Mouse (Mus musculus) hindbrain, embryonic 12.5 days (tissue): Measurements from ENCODE around the gene Arsb. TPM values are rescaled to one million over a fixed set of nuclear protein-coding genes. Genes with fewer than 3 reads are reported as not detected.

Experiments used
- ATAC-seq: fragments of 200-750 bp; cut with Nextera tagmentation; 2 replicates; pipeline ENCODE4 v1.8.0; 2017; ENCODE audit warnings: moderate TSS enrichment; ENCODE audit not compliant: low FRiP score
- H3K27ac ChIP-seq: fragments of 300-500 bp; sonication (generic); 2 replicates; pipeline ENCODE4 v1.5.1; 2016; ENCODE audit warnings: mild to moderate bottlenecking
- H3K27me3 ChIP-seq: fragments of 300-500 bp; sonication (generic); 2 replicates; pipeline ENCODE4 v1.6.1; 2016; ENCODE audit warnings: mild to moderate bottlenecking
- H3K36me3 ChIP-seq: fragments of 300-500 bp; sonication (generic); 2 replicates; pipeline ENCODE4 v1.6.1; 2016; ENCODE audit warnings: mild to moderate bottlenecking
- H3K4me1 ChIP-seq: fragments of 300-500 bp; sonication (generic); 2 replicates; pipeline ENCODE4 v1.6.1; 2016
- H3K4me2 ChIP-seq: fragments of 300-500 bp; sonication (generic); replicated peaks from 2 replicates; pipeline ENCODE4 v1.6.1; 2016; ENCODE audit warnings: mild to moderate bottlenecking
- H3K4me3 ChIP-seq: fragments of 300-500 bp; sonication (generic); 2 replicates; pipeline ENCODE4 v1.5.1; 2016; ENCODE audit warnings: mild to moderate bottlenecking
- H3K9ac ChIP-seq: fragments of 300-500 bp; sonication (generic); 2 replicates; pipeline ENCODE4 v1.6.1; 2016; ENCODE audit warnings: mild to moderate bottlenecking, moderate library complexity
- H3K9me3 ChIP-seq: fragments of 300-500 bp; sonication (generic); replicated peaks from 2 replicates; pipeline ENCODE4 v1.6.1; 2016; ENCODE audit warnings: mild to moderate bottlenecking
- WGBS: fragments of 180-500 bp; shearing (Covaris S2); methylation state at CpG from one replicate; pipeline ENCODE4 v1.1.7; 2016; 5-methylcytosine and 5-hydroxymethylcytosine counted together
- polyA plus RNA-seq: library from polyadenylated mRNA; unstranded; fragments of >200 nt; fragmentation: Nextera tagmentation; extraction: Ambion mirVana; gene quantifications from 2 replicates; pipeline ENCODE4 v1.2.1, GENCODE M21; 2016

Arsb gene
- polyA plus RNA-seq, 1 experiment from 2014 or later = 8.8 TPM

DNA sequence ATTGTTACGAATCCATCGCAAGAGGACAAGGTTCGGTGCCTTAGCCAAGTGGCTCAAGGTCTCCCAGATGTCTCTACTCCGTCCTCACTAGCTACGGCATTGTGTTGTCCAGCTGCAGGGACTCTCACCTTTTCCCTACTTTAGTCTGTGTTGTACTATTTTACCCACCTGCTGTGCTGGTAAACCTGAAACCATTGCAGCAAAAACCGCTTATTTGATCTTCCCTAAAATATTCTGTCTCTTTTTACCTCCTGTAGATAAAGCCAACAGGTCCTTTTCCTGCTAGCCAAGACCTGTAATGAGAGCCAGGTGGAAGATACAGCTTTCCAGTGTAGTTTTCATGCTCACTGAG lies 58.8 kb downstream of the Arsb start:
- Histone ChIP-seq H3K9me3 (no peaks in the 10 kb centered on the region), H3K9ac (no peak overlapping the region), H3K27ac (no peak overlapping the region), H3K4me2 (no peak overlapping the region), H3K36me3 (no peaks in the 10 kb centered on the region), H3K4me1 (no peaks in the 10 kb centered on the region), H3K4me3 (no peak overlapping the region), H3K27me3 (no peaks in the 10 kb centered on the region)
- no peak for ATAC-seq
- 65% methylated on average over 6 of the region's 6 CpGs for WGBS

DNA sequence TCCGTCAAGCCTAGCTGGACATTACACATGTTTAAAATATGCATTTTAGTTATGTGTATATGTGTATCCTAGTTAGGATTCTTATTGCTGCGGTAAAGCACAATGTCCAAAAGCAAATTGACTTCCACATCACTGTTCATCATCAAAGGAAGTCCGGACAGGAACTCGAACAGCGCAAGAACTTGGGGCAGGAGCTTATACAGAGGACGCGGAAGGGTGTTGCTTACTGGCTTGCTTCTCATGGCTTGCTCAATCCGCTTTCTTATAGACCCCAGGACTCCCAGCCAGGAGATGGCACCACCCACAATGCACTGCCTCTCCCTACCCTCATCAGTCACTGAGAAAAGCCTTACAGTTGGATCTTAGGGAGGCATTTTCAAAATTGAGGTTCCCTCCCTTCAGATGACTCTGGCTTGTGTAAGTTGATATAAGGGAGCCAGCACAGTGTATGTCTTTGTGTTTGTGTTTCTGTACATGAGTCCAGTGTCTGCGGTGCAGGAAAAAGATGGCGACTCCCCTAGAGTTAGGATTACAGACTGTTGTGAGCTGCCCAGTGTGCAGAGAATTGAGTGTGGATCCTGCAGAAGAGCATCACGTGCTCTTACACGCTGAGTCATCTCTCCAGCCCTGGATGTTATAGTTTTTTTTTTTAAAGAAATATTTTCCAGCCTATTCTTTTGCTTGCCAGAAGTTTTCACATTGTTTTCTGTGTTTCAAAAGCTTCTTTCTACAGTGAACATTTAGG lies 66.2 kb downstream of the Arsb start:
- H3K27ac ChIP-seq = peak overlapping the region; percentile 44; the same call in 1 of the 2 replicates
- H3K27me3 ChIP-seq = no peaks in the 10 kb centered on the region
- no peak overlapping the region for H3K9ac ChIP-seq
- H3K36me3 ChIP-seq = no peaks in the 10 kb centered on the region
- peaks cover 19% of the 10 kb centered on the region for H3K4me1 ChIP-seq
- peaks cover 3% of the 10 kb centered on the region for H3K9me3 ChIP-seq
- 81% methylated on average over 12 of the region's 12 CpGs for WGBS
- H3K4me2 ChIP-seq = no peak overlapping the region
- no peak overlapping the region for H3K4me3 ChIP-seq
- no peak for ATAC-seq

DNA sequence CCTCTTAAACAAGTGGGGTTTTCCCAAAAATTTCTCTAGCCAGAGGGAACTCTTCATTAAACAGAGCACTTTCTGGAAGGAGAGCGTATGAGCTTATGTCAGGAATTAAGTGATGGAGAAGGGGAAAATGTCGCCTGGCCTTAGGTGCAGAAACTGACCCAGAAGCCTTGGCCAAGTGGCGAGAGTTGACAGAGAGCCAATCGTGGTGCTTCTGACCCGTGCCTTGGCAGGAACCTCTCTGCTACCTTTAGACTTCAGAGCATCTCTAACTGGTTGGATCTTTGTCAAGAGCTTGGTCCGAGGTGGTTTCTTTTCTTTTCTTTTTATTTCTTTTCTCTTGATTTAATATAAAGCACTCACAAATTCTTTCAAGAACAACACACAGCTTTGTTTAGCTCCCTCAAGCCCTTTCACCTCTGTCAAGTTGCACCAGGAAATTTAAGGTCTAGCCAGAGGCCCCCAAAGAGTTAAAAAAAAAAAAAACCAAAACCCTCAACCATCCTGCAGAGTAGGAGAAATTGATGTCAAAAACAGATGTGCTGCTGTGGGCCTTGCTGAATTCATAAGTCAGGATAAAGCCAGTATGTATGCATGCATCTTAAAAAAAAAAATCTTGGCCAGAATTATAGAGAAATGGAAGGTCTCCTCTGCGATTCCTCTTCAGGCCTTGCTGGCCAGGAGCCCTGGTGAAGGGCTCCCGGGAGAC lies 67.2 kb downstream of the Arsb start:
- H3K4me2 ChIP-seq = no peak overlapping the region
- ATAC-seq = no peak
- H3K36me3 ChIP-seq = no peaks in the 10 kb centered on the region
- H3K9ac ChIP-seq = no peak overlapping the region
- H3K4me3 ChIP-seq = no peak overlapping the region
- peaks cover 19% of the 10 kb centered on the region for H3K4me1 ChIP-seq
- WGBS = 56% methylated on average over 8 of the region's 8 CpGs
- no peaks in the 10 kb centered on the region for H3K27me3 ChIP-seq
- H3K9me3 ChIP-seq = peaks cover 3% of the 10 kb centered on the region
- H3K27ac ChIP-seq = peak overlapping the region; percentile 69

DNA sequence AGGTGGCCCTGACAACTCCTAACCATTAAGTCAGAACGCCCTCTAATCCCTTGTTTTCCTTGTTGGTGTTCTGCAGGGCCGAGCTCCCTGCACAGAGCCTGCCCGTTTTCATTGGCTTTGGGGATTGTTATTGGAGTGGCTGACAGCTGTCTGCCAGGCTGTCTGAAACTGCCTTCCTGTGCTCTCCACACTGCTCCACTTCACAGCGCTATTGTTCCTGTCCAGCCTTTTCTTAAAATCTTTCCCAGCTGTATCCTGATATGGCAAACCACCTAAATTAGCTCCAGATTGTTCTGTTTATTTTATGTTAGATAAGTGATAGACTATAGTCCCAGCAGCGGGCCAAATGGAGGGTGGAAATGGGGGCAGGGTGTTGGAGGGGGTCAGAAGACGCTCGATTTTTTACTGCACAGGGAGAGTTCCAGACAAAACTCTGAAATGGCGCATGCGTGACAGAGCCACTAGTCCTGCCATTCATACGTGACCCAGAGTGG lies 67.8 kb downstream of the Arsb start:
- H3K9me3 ChIP-seq = peaks cover 3% of the 10 kb centered on the region
- peaks cover 19% of the 10 kb centered on the region for H3K4me1 ChIP-seq
- no peak overlapping the region for H3K9ac ChIP-seq
- H3K27ac ChIP-seq = peak overlapping the region; percentile 69
- no peak overlapping the region for H3K4me3 ChIP-seq
- H3K27me3 ChIP-seq = no peaks in the 10 kb centered on the region
- WGBS = 36% methylated on average over 10 of the region's 10 CpGs
- H3K4me2 ChIP-seq = no peak overlapping the region
- ATAC-seq = peak; percentile 83
- no peaks in the 10 kb centered on the region for H3K36me3 ChIP-seq

DNA sequence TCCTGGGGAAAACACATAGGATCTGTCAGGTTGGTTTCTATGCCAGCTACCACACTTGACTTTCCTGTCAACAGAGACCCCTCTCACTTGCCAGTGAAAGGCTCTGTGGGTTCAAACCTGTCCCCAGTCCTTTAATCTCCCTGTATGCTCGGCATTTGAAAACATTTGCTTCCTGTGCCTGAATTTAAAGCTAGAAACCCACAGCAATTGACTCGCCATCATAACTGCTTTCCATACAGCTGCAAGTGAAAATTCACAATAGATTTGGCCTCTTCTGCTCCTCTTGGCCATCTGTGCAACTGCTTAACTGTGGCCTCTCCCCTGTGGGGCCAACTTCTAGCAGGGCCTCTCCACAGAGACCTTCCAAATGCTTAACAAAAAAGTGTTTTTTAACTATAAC lies 68.3 kb downstream of the Arsb start:
- peaks cover 19% of the 10 kb centered on the region for H3K4me1 ChIP-seq
- H3K9me3 ChIP-seq = peaks cover 3% of the 10 kb centered on the region
- no peak overlapping the region for H3K9ac ChIP-seq
- no peaks in the 10 kb centered on the region for H3K36me3 ChIP-seq
- H3K4me3 ChIP-seq = no peak overlapping the region
- no peak overlapping the region for H3K4me2 ChIP-seq
- ATAC-seq = no peak
- no peaks in the 10 kb centered on the region for H3K27me3 ChIP-seq
- WGBS = 40% methylated on average over 2 of the region's 2 CpGs
- H3K27ac ChIP-seq = peak overlapping the region; percentile 69

DNA sequence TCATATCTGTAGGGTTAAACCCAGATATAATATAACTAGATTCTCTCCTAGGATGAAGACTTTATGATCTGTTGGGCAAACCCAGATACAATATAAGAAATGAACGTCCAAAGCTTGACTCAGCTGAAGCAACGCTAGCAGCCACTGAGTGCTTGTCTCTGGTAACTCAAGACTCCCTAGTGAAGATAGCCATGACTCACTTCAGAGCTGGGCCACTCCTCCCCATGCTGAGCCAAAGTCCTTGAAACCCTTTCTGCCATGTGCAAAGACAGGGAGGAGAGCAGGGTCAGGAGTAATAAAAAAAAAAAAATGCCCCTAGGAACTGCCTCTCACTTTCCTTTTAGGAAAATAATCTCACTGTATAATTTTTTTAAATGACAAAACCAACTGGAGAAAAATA lies 68.7 kb downstream of the Arsb start:
- H3K4me3 ChIP-seq = no peak overlapping the region
- no peak for ATAC-seq
- H3K9ac ChIP-seq = no peak overlapping the region
- H3K4me1 ChIP-seq = peaks cover 19% of the 10 kb centered on the region
- peak overlapping the region; percentile 69; the same call in 1 of the 2 replicates for H3K27ac ChIP-seq
- no peaks in the 10 kb centered on the region for H3K36me3 ChIP-seq
- no peaks in the 10 kb centered on the region for H3K27me3 ChIP-seq
- WGBS = 54% methylated on average over 2 of the region's 2 CpGs
- H3K4me2 ChIP-seq = no peak overlapping the region
- H3K9me3 ChIP-seq = peaks cover 3% of the 10 kb centered on the region

DNA sequence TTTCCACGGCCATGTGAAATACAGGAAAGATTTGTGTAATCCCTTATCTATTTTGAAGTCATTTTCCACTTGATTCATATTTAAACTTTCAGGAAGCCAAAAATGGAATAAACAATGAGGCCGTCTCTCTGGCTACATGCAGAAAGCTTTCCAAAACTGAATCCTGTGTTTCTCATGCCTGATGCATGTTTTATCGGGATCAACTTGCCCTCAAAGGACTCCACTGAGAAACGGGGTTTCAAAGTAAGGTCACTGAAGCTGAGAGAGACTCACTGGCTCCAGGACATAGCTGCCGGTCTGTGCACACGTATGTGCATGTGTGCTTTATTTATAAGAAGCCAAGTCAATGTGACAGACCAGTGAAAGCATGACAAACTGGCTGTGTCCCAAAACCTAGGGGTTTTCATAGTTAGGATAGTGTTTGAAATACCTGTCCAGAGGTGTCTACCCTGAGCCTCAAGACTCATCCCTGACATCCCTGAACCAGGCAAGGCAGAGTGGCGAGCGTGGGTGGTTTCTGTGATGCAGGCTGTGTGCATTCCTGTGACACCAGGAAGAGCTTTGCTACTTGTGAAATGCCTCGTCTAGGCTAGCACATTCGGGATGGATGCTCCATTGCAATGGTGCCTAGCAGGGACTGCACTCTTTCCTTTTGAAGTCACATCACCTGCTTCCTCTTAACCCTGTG lies 75.5 kb downstream of the Arsb start:
- Histone ChIP-seq H3K4me3 (no peak overlapping the region), H3K27me3 (no peaks in the 10 kb centered on the region), H3K36me3 (no peaks in the 10 kb centered on the region), H3K9me3 (no peaks in the 10 kb centered on the region), H3K4me2 (no peak overlapping the region), H3K4me1 (peaks cover 4% of the 10 kb centered on the region; the same call in 1 of the 2 replicates), H3K27ac (no peak overlapping the region), H3K9ac (no peak overlapping the region)
- 78% methylated on average over 10 of the region's 10 CpGs for WGBS
- ATAC-seq = no peak

DNA sequence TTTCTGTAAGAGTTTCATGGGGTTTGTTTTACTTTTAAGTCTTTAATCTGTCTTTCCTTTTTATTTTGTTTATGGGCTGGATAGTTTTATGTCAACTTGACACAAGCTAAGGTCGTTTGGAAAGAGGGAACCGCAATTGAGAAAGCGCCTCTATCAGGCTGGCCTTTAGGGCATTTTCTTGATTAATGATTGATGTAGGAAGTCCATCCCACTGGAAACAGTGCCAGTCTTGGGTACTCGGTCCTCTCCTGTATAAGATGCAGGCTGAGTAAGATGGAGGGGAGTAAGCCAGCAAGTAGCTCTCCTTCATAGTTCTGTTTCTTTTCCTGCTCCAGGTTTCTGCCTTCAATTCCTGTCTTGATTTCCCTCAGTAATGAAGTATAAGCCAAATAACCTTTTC lies 76.2 kb downstream of the Arsb start:
- 67% methylated on average over 4 of the region's 4 CpGs for WGBS
- Histone ChIP-seq H3K9ac (no peak overlapping the region), H3K4me2 (no peak overlapping the region), H3K4me1 (peaks cover 9% of the 10 kb centered on the region; the same call in 1 of the 2 replicates), H3K36me3 (no peaks in the 10 kb centered on the region), H3K27ac (no peak overlapping the region), H3K4me3 (no peak overlapping the region), H3K9me3 (no peaks in the 10 kb centered on the region), H3K27me3 (no peaks in the 10 kb centered on the region)
- no peak for ATAC-seq

DNA sequence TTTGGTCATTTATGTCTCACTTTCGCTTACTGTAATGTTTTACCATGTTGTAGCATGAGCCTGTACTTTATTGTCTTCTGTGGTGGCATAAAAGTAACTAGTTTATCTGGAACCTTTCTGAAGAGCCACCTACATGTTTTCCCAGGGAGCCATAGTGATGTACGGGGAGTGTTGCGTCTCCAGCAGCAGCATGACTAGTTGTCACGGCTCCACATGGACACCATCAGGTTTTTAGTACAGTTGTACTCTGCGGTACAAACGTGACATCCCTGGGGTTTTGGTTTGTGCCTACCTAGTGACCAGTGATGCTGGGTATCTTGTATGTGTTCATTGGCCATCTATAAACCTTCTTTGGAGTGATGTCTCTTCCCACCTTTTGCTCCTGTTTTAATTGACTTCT lies 77.2 kb downstream of the Arsb start:
- H3K9ac ChIP-seq = no peak overlapping the region
- no peak overlapping the region for H3K27ac ChIP-seq
- H3K4me2 ChIP-seq = no peak overlapping the region
- no peak for ATAC-seq
- no peaks in the 10 kb centered on the region for H3K36me3 ChIP-seq
- no peaks in the 10 kb centered on the region for H3K27me3 ChIP-seq
- 92% methylated on average over 6 of the region's 6 CpGs for WGBS
- H3K9me3 ChIP-seq = no peaks in the 10 kb centered on the region
- peaks cover 9% of the 10 kb centered on the region; the same call in 1 of the 2 replicates for H3K4me1 ChIP-seq
- H3K4me3 ChIP-seq = no peak overlapping the region

DNA sequence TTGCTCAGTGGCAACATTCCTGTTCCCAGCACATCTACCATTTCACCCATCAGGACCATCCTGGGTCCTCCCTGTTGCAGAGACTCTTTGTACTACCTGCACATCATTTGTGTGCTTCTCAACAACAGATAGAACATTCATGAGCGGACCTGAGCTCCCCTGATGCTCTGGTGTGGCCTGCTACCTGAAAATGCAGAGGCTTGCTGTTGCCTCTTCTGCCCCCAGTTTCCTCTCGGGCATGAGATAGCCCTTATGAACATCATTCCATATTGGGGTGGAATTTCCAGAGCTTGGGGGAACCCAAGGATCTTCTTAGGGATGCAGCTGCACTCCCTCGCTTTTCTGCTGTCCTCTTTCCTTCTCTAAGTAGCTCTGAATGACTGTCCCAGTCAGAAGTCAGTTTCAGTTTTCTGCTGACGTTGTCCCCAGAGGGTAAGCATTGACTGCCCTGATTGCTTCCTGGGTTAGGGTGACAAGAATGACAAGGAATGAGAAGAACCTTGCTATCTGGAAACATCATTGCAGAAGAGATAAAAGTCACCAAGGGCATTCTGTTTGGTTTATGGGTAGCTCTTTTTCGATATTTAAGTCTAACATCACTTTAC lies 78.4 kb downstream of the Arsb start:
- H3K27ac ChIP-seq = no peak overlapping the region
- WGBS = 74% methylated on average over 5 of the region's 5 CpGs
- H3K27me3 ChIP-seq = no peaks in the 10 kb centered on the region
- H3K9ac ChIP-seq = no peak overlapping the region
- H3K4me3 ChIP-seq = no peak overlapping the region
- H3K36me3 ChIP-seq = no peaks in the 10 kb centered on the region
- H3K4me2 ChIP-seq = no peak overlapping the region
- ATAC-seq = no peak
- H3K4me1 ChIP-seq = peaks cover 9% of the 10 kb centered on the region; the same call in 1 of the 2 replicates
- H3K9me3 ChIP-seq = no peaks in the 10 kb centered on the region

DNA sequence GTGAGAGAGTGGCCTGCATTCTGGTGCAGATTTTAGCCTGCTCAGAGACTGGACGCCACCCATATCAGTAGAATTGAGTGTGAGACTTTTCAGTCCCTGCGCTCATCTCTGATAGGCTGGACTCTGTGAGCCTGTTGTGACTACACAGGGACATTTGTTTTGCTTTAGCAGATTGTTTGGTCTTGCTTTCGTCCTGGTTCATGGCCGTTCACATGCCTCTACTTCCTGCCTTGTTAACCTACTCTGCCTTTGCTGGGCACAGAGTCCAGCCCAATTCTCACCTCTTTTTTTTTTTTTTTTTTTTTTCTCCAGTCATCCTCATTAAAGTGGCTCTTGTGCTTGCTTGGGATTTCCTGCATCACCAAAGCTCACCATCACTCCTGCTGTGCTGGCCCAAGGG lies 79.2 kb downstream of the Arsb start:
- no peak overlapping the region for H3K27ac ChIP-seq
- H3K27me3 ChIP-seq = no peaks in the 10 kb centered on the region
- ATAC-seq = no peak
- no peaks in the 10 kb centered on the region for H3K36me3 ChIP-seq
- H3K9me3 ChIP-seq = no peaks in the 10 kb centered on the region
- peaks cover 9% of the 10 kb centered on the region; the same call in 1 of the 2 replicates for H3K4me1 ChIP-seq
- H3K4me3 ChIP-seq = no peak overlapping the region
- no peak overlapping the region for H3K4me2 ChIP-seq
- 68% methylated on average over 4 of the region's 4 CpGs for WGBS
- no peak overlapping the region for H3K9ac ChIP-seq
